Mouse (Mus musculus) ovary, postnatal 14 days (tissue): ENCODE measurements around the gene Sertad1.

Source experiments
- DNase-seq: peaks from one replicate; pipeline ENCODE4 v3.0.0; 2022; ENCODE audit warnings: low spot score

The Sertad1 gene

DNA sequence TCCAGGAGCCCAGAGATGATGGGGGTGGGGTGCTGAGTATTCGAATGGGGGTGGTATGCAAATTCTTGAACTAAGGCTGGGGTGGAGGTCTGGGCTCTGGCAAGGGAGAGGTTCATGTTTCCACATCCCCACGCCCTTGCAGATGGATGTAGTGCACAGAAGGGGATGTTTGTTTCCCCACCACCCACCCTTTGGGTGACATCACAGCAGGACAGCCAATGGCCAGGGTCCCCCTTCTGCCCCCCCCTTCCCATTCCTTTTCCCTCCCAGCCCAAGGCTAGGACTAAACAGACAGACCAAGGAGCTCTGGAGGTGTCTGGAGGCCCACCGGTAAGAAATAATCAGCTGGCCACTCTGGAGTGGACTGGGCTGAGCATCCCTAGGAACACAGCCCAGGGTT, 12.3 kb downstream of the Sertad1 start, which contains the start of gene Prx:
Prx (plus strand) TSS at position 289 of the 400 bp plus-strand sequence.
- no peak for DNase-seq

DNA sequence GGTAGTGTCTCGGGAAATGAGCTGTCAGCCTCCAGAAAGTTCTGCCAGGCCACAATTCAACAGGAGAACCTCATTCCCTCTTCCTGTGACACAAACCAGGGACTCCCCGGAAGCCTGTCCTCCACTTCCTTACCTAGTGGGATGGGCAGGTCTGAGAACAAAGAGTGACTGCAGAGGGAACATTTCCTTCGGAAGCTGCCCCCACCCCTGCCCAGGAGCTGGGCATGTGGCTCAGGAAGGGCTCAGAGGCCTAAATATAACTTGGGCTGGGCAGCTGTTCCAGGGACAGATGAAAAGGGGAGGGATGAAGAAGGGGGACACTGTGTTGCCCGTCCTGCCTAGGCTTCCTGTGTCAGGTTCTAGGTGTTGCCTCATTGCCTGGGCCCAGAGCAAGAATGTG, 14.9 kb downstream of the Sertad1 start:
- no peak for DNase-seq

DNA sequence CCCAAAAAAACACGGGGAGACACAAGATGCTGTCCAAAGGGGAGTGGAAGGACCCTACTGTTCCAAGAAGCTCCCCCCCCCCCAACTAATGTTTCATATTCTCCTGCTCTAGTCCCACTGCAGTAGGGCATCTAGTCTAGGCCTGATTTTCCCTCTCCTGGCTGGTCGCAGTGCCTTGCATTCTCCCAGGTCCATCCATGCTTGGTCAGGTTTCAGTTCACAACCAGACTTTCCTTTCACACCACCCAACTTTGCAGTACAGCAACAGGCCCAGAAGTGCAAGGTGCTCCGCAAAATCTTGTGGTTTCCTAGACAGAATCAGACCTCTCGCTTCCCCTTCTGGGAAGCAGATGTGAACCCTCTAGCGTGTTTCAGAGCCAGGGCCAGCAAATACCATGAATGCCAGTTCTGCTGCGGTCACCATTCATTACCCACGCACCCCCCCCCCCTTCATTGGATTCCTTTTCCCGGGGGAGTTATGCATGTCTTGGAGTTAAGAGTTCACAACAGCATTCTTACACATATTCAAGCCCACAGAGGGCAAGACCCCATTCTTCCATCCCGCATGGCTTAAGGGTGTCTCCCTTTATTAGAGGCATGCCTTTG, 20.2 kb downstream of the Sertad1 start:
- no peak for DNase-seq

DNA sequence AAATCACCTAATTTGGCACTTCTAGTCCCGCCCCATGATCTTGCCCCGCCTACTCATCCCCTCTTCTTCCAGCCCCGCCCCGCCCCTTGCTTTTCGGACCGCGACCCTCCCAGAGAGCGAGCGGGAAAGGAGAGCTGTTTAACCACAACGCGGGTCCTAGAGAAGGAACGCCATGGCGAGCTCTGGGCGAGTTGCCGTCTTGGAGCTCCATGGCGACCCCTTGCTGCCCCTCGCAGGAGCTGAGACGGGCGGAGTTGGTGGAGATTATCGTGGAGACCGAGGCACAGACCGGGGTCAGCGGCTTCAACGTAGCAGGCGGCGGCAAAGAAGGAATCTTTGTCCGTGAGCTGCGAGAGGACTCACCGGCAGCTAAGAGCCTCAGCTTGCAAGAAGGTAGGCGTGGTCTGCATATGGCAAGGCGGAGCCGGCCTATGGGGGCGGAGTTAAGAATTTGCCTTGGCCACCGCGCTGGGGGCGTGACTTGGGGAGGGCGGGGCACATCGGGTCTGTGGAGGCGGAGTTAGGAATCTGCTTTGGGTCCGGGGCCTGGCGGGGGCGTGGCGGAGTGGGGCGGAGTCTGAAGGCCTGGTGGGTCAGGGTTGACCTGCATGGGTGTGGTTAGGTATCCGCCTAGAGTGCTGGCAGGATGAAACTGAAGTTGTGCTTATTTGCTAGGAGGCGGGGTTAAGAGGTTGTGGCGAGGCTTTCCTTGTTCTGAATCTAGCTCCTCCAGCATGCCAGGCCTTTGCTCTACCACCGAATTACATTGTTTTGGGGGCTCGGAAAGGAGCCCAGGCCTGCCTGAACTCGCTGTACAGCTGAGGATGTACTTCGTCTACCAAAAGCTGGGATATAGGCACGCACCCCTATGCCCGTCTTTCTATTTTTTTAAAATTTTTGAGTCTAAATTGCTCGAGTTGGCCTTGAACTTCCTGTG, 21.3 kb downstream of the Sertad1 start:
- peak; percentile 98 for DNase-seq

DNA sequence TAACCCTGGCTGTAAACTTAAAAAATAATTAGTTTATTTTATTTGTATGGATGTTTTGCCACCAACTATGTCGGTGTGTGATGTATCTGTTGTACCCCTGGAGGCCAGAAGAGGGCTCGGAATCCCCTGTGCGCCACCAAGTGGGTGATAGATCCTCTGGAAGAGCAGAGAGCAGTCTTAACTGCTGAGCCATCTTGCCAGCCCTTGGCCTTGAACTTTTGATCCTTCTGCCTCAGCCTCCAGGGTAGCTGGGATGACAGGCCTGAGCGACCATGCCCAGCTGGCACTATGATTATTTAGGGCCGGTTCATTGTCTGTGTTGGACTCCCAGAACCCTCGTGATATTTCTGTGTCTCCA, 21.9 kb downstream of the Sertad1 start:
- DNase-seq, result peak; percentile 53

DNA sequence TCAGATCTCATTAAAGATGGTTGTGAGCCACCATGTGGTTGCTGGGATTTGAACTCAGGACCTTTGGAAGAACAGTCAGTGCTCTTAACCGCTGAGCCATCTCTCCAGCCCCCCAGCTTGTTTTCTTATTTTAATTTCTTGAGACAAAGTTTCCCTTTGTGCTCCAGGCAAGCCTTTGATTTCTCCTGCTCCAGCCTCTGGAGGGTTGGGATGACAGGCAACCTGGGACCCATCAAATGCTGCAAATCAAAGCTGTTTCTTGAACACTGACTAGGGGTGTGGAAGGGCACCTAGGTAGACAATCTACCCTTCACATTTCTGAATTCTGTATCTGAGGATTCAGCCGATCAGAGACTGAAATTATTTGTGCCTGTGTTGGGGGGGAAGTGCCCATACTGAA, 24.1 kb downstream of the Sertad1 start:
- DNase-seq, result no peak

DNA sequence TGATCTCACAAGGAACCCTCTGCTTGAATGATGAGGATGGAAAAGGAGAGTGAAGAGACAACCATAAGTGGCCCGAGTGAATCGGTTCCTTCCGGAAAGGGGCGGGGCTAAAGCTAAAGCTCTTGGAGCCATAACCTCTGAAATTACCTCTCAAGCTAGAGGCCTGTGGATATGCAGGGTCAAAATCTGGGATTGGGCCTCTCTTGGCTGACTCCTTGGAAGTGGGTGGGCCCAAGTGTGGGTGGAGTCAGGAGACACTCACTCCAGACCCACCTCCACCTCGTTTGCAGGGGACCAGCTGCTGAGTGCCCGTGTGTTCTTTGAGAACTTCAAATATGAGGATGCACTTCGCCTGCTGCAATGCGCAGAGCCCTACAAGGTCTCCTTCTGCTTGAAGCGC, 28.3 kb downstream of the Sertad1 start:
- no peak for DNase-seq

DNA sequence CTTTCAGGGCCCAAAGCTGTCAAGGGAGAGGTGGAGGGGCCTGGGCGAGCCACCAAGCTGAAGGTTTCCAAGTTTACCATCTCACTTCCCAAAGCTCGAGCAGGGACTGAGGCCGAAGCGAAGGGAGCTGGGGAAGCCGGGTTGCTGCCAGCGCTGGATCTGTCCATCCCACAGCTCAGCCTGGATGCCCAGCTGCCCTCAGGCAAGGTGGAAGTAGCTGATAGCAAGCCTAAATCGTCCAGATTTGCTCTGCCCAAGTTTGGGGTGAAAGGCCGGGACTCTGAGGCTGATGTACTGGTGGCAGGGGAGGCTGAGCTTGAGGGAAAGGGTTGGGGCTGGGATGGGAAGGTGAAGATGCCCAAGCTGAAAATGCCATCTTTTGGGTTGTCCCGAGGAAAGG, 31.6 kb downstream of the Sertad1 start:
- no peak for DNase-seq

DNA sequence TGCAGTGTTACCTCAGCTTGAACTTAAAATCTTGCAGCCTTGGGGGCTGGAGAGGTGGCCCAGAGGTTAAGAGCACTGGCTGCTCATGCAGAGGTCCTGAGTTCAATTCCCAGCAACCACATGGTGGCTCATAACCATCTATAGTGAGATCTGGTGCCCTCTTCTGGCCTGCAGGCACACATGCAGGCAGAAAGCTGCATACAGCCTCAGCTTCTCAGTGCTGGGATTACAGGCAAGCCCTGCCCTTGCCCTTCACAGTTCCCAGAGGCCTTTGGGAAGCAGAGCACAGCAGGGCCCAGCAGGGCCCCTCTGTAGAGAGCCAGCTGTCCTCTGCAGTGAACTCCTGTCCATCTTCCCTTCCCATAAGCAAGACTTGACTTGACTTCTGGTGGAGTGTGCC, 33.4 kb downstream of the Sertad1 start:
- DNase-seq, result no peak

DNA sequence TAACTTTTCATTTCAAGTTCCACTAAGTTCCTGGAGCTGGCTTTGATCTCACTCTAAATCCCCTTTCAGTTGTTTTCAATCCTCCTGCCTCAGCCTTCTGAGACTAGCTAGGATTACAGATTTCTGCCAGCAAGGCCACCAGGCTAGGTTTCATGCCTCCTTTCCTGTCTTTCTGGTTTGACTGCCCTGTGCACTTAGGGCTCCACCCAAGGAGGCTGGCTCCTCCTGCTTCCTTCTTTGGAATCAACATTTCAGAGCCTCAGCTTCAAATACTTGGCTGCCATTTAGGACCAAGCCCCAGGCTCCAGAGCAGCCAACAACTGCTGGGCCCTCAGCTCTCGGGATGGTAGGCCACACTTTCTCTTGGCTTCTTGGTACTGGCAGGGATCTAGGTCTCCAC, 33.9 kb downstream of the Sertad1 start:
- no peak for DNase-seq

DNA sequence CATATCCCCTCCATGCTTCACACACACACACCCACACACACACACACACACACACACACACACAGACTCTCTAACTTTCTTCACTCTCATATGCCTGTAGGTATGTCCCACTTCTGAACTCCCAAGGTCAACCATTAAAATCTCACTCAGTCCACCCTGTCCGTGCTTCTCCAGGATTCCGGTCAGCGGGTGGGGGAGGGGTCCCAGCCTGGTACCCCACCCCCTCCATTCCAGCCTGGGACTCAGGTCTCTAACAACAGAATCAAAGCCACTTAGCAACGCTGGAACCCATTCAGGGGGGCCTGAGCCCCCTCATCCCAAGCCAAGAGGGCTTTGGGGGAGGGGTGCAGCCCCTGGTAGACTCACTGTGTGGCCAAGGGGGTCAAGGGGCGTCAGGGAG, 36.3 kb downstream of the Sertad1 start, which contains the start of gene Hipk4:
Hipk4 (plus strand) TSS at position 301 of the 400 bp plus-strand sequence.
- no peak for DNase-seq

DNA sequence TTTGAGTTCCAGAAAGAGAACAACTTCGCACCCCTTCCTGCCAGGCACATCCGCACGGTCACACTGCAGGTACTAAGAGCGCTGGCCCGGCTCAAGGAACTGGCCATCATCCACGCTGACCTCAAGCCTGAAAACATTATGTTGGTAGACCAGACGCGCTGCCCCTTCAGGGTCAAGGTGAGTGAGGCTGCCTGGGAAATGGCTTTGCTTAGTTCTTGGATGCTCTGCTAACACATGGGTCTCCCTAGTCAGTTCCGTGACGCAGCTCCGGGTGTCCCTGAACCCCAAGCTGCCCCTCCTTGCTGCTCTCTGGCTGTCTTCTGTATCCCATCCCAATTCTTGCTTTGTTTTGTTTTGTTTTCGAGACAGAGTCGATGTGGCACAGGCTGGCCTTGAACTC, 37.1 kb downstream of the Sertad1 start:
- no peak for DNase-seq

DNA sequence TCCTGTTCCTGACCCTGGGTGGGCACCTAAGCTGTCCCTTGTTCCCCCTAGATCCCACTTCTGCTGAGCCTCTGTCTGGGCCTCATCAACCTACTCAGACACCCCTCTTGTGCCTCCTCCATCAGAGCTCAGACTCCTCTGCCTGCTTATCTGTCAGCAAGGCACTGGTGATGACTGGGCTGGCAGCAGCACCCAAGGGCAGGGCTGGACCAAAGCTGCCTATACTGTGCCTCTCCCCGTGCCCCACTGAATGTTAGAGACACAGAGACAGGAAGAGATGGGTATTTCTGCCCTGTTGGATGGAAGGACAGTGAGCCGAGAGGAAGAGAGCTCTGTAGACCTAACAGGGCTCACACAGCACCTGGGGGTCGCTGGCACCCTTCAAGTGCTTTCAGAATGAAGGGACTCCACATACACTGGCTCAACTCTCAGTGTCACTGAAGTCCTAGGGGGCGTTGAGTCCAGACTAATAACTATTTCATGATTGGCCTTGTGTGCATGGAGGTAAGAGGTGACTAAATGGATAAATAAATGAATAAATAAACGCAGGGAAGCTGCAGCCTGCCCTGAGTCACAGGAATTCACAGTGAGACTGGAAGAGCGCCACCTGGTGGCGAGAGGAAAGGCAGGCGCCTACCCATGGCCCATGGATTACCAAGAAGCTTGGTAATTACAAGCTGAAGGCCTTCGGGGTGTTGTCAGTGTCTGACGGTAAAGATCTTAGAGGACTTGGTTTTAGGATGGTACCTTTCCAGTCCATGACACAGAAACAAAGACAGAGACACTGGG, 39.5 kb downstream of the Sertad1 start:
- DNase-seq, result peak; percentile 71

DNA sequence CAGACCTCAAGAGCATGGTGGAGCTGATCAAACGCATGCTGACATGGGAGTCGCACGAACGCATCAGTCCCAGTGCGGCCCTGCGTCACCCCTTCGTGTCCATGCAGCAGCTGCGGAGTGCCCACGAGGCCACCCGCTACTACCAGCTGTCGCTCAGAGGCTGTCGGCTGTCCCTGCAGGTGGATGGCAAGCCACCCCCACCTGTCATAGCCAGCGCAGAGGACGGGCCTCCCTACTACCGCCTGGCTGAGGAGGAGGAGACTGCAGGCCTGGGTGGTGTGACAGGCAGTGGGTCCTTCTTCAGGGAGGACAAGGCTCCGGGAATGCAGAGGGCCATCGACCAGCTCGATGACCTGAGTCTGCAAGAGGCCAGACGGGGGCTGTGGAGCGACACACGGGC, 42.4 kb downstream of the Sertad1 start:
- no peak for DNase-seq

DNA sequence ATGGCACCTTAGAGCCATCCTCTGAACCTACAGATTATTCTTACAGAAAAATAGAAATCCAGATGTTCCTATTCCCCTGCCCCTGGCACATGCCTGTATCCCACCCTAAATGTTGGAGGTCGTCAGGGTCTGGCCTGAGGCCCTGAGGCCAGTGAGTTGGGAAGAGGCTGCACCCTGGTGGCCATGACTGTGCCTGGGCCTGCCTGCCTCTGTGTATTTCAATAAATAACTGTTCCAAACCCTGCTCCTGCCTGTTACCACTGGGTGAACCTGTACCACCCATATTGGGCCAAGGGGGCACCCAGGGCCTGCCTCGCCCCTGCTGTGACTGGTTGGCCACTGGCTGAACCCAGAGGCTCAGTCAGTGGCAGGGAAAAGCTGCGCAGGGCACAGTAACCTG, 44.2 kb downstream of the Sertad1 start:
- no peak for DNase-seq

DNA sequence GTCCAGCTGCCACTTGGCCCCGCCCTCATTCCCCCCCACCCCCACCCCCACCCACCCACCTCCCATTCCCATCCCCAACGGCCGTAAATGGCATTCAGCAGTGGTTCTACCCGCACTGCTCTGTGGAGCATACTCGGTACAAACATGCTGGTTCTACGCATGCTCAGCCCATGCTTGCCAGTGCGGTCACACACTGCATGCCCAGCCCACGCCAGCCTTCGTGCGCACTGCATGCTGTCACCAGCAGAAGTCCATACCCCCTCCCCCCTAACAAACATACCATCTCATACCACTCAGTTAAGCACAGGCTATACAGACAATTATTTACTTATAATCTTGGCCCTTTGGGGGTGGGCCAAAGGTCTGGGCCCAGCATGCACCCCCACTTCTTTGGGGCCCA, 45.0 kb downstream of the Sertad1 start:
- no peak for DNase-seq

DNA sequence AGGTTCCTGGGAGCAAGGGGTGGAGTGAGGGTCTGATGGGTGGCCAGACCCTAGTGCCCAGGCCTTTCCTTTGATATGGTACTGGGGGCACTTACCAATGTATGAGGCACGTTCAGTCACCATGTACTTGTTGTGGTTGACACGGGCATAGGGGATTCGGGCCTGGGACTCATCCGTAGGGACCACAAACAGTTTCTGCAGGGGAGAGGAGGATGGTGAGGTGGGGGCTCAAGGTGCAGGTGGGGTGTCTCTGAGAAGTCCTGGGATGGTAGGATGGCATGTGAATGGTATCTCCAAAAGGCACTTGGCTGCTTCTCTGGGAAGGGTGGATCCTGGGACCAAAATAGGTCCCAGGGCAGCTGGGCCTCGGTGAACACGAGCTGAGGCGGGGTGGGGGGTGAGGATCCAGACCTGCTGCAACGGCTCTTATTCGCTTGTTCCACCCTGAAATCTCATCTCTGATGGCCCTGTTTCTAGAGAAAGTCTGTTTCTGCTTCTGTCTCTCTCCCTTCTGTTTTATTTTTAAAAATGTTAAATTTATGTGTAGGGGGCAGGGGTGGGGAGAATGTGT, 45.9 kb downstream of the Sertad1 start:
- no peak for DNase-seq

DNA sequence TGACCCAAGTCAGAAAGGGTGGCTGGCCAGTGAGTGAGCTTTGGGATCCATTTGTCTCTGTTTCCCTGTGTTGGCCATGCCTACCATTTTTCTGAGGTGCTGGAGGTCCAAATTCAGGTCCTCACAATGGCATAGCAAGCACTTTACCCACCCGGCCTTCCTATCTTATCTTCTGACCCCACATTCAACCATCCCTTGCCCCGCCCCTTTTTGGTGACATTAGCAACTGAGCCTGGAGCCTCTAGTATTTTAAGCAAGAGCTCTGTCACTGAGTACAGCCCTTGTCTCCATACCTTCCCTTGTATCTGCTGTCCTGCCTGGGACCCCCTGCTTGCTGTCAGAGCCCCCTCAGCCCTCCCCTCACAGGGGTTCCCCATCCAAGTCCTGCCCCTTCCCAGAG, 48.7 kb downstream of the Sertad1 start:
- no peak for DNase-seq

DNA sequence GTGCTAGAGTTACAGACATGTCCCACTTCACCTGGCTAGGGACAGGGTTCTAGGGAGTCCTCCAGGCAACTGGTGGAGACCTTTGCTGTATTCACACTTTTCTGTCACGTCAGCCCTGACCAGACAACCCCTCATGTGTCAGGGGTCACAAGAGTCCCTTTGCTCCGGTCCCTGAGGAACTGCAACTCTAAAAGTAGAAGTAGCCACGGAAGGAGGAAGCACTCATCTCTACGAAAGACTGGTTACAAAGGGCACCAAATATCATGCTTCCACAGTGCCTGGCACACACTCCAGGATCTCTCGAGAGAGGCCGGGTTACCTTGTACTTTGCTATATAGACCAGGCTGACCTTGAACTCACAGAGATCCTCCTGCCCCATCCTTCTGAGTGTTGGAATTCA, 49.9 kb downstream of the Sertad1 start:
- DNase-seq, result no peak

DNA sequence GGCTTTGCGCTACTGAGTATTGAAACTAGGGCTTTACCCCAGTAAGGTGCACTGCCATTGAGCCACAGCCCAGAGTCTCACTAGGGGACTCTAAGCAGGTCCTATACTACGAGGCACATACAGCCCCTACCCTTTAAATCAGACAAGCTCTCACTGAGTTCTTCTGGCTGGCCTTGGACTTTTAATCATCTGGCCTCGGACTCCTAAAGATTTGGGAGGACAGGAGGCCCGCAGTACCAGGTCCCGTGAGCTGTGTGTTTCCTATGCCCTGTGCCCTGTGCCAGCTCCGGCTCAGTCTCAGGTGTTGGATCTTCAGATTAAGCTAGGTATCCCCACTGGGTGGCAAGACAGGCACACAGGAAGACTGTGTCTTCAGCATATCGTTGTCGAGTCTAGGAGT, 51.3 kb downstream of the Sertad1 start:
- DNase-seq, result no peak

DNA sequence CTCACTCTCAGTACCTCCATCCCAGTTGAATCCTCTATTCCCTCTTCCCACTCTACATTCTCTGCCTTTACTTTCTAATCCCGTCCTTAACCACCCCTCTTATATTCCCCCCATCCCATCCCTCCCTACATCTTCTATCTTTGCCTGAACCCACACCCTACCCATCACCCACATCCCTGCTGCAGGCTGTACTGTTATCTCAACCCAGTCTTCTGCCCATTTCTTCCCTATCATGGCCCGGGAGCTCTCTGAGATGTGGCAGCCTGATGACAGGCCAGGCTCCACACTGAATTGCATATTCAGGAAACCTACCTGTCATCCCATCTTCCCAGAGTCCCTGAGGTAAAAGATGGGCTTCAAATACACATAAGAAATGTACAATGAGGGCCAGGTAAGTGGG, 52.1 kb downstream of the Sertad1 start:
- no peak for DNase-seq
